In the genomic region with DNA sequence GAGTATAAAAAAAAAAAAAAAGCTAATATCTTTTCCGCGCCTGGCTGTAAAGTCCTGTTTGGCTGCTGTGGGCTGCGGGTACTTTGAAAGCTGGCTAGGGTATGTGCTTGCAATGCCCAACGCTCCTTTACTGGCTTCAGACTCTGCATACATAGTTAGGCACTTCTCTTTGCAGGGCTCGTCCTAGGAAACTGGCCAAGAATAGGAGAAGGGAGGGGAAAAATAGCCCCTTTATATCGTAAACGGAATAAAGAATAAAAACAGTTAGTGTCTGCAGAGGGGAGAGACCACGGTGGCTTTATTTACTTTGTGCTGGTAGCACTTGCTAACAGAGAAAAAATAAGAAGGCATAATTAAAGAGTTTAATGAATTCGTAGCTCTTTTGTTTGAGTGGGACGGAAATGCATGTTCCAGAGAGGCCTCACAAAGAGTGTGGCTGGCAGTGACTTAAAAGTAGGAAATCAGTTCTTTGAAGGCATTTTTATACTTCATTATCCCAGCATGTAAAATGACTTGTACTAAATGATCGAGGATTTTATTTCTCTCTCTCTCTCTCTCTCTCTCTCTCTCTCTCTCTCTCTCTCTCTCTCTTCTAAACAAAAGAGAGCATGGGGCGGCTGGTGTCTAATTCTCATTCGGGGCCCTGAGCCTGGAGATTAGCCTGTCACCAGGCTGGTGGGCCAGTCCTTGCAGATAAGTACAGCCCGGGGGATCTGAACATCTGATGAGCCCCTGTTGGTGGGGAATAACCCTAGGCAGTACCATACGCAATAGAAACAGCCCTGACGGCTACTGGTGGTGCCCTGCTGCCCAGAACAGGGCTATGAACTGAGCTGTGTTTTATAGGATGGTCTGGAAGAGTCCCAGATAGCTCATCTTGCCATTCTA, we compare ENCODE assay signal across 13 mouse cellular contexts.
DNase-seq lines count a peak whose midpoint lies in the region; ATAC-seq and TF ChIP-seq lines count a peak whose summit lies in the region.
"Had no signal": no experiment of that assay in that cellular context is flagged by ENCODE, and none has a peak within 500 bp of the region (broad histone marks: within the 10 kb centered on the region; RNA-seq: fewer than 3 reads in every experiment).

No protein-coding gene starts in this region.

- no peaks in the 10 kb centered on the region for H3K9me3 ChIP-seq in embryonic facial prominence, embryonic 15.5 days (replicated peaks)
- H3K9me3 ChIP-seq in hindbrain, postnatal 0 days (ENCODE audit: low read length) = no peaks in the 10 kb centered on the region
- no peaks in the 10 kb centered on the region for H3K9me3 ChIP-seq in midbrain, embryonic 14.5 days (ENCODE audit: control insufficient read depth, low read length)
- H3K9me3 ChIP-seq: liver, embryonic 13.5 days; stomach, embryonic 15.5 days had no signal

- no peak for TF ChIP-seq CTCF in hindbrain, postnatal 0 days (IDR thresholded peaks at IDR 0.05; ENCODE audit: low read depth)

- peaks cover 22% of the 10 kb centered on the region; the same call in 1 of the 2 replicates for H3K4me1 ChIP-seq in embryonic facial prominence, embryonic 15.5 days
- peaks cover 7% of the 10 kb centered on the region for H3K4me1 ChIP-seq in hindbrain, postnatal 0 days (ENCODE audit: insufficient read depth, low read length)
- peaks cover 36% of the 10 kb centered on the region for H3K4me1 ChIP-seq in midbrain, embryonic 14.5 days (ENCODE audit: control insufficient read depth, insufficient read depth, low read length)
- H3K4me1 ChIP-seq: liver, embryonic 13.5 days had no signal

- H3K4me2 ChIP-seq in embryonic facial prominence, embryonic 15.5 days (replicated peaks) = peak overlapping the region; percentile 17
- peak overlapping the region; percentile 52 for H3K4me2 ChIP-seq in hindbrain, postnatal 0 days (ENCODE audit: low read depth, low read length)
- peak overlapping the region; percentile 40 for H3K4me2 ChIP-seq in midbrain, embryonic 14.5 days (ENCODE audit: low read length)
- H3K4me2 ChIP-seq: liver, embryonic 13.5 days; stomach, embryonic 15.5 days had no signal

- H3K36me3 ChIP-seq in embryonic facial prominence, embryonic 15.5 days = no peaks in the 10 kb centered on the region
- H3K36me3 ChIP-seq in hindbrain, postnatal 0 days (ENCODE audit: insufficient read depth, low read length) = no peaks in the 10 kb centered on the region
- no peaks in the 10 kb centered on the region for H3K36me3 ChIP-seq in midbrain, embryonic 14.5 days (ENCODE audit: control insufficient read depth, insufficient read depth, low read length)
- H3K36me3 ChIP-seq: liver, embryonic 13.5 days; stomach, embryonic 15.5 days had no signal

- intact Hi-C loops in left cerebral cortex, postnatal 36 days (cut with DNase I) = loop anchor here (5.0 kb wide), 1 partner anchor 145 kb away; no protein-coding TSS in a partner anchor
- intact Hi-C loops in heart, postnatal 10 days (cut with DNase I) = no loop called here

- peak; percentile 16 for DNase-seq in left cerebral cortex, adult 11 months (ENCODE audit: low spot score)
- DNase-seq in left cerebral cortex, postnatal 36 days (ENCODE audit: low spot score in 2 of 2) = no peak
- peak; percentile 80 for DNase-seq in hindbrain, postnatal 0 days (ENCODE audit: low spot score)
- peak; percentile 74 for DNase-seq in midbrain, embryonic 14.5 days
- no peak for DNase-seq in heart, adult 18-20 months
- no peak for DNase-seq in heart, postnatal 10 days
- no peak for DNase-seq in urinary bladder, postnatal 36 days (ENCODE audit: low spot score in 2 of 2)
- DNase-seq: cerebellum, adult 9-11 months; liver, embryonic 13.5 days had no signal

- ATAC-seq in embryonic facial prominence, embryonic 15.5 days (ENCODE audit: insufficient number of reproducible peaks, low FRiP score, low TSS enrichment, low read depth) = no peak
- peak; percentile 74; the same call in 1 of the 2 replicates for ATAC-seq in hindbrain, postnatal 0 days
- no peak; the same call in 1 of the 2 replicates for ATAC-seq in midbrain, embryonic 14.5 days (ENCODE audit: low FRiP score, low TSS enrichment)
- ATAC-seq: intestine, embryonic 16.5 days had no signal

- no peak overlapping the region for H3K9ac ChIP-seq in embryonic facial prominence, embryonic 15.5 days
- no peak overlapping the region for H3K9ac ChIP-seq in hindbrain, postnatal 0 days (replicated peaks; ENCODE audit: low read length)
- H3K9ac ChIP-seq in midbrain, embryonic 14.5 days (replicated peaks; ENCODE audit: low read length) = 0 out of 2 replicates have a peak overlapping the region, but pooled peaks have one; percentile 13
- H3K9ac ChIP-seq: liver, embryonic 13.5 days; stomach, embryonic 15.5 days had no signal

- no peak overlapping the region for H3K4me3 ChIP-seq in embryonic facial prominence, embryonic 15.5 days (replicated peaks)
- H3K4me3 ChIP-seq in hindbrain, postnatal 0 days (ENCODE audit: low read length) = peak overlapping the region; percentile 18; the same call in 1 of the 2 replicates
- no peak overlapping the region for H3K4me3 ChIP-seq in midbrain, embryonic 14.5 days (replicated peaks; ENCODE audit: low read depth, low read length)
- H3K4me3 ChIP-seq: liver, embryonic 13.5 days; stomach, embryonic 15.5 days had no signal

- 41% methylated on average over 16 of the region's 16 CpGs for WGBS in embryonic facial prominence, embryonic 15.5 days
- 23% methylated on average over 16 of the region's 16 CpGs for WGBS in hindbrain, postnatal 0 days
- 8% methylated on average over 16 of the region's 16 CpGs for WGBS in midbrain, embryonic 14.5 days

- peaks cover 7% of the 10 kb centered on the region for H3K27me3 ChIP-seq in embryonic facial prominence, embryonic 15.5 days
- no peaks in the 10 kb centered on the region for H3K27me3 ChIP-seq in hindbrain, postnatal 0 days (ENCODE audit: insufficient read depth, low read length)
- H3K27me3 ChIP-seq in midbrain, embryonic 14.5 days (ENCODE audit: control insufficient read depth, insufficient read depth, low read length) = no peaks in the 10 kb centered on the region
- H3K27me3 ChIP-seq: CH12.LX; liver, embryonic 13.5 days; stomach, embryonic 15.5 days had no signal

- H3K27ac ChIP-seq in embryonic facial prominence, embryonic 15.5 days (replicated peaks) = no peak overlapping the region
- peak overlapping the region; percentile 41; the same call in 1 of the 2 replicates for H3K27ac ChIP-seq in hindbrain, postnatal 0 days
- peak overlapping the region; percentile 76 for H3K27ac ChIP-seq in midbrain, embryonic 14.5 days (replicated peaks; ENCODE audit: low read depth, low read length)
- H3K27ac ChIP-seq: liver, embryonic 13.5 days; stomach, embryonic 15.5 days had no signal

Comparison
In these comparisons a context has a peak if more than half of its experiments do, and no peak if none do; other contexts are left out.
1. DNase-seq: peak in left cerebral cortex, adult 11 months (single experiment), hindbrain, postnatal 0 days (single experiment) and midbrain, embryonic 14.5 days (single experiment); none in left cerebral cortex, postnatal 36 days (0 of 2), heart, adult 18-20 months (0 of 2), heart, postnatal 10 days (0 of 2) and urinary bladder, postnatal 36 days (0 of 2).
2. Peak in every context shown above with its lines, with median percentiles within 50 percentile points of each other: H3K4me2 ChIP-seq.